Mouse (Mus musculus) embryonic facial prominence, embryonic 14.5 days (tissue): ENCODE data around the gene Fam32a. TPM values are rescaled to one million over a fixed set of nuclear protein-coding genes. Genes with fewer than 3 reads are reported as not detected.

Experiments
- ATAC-seq: fragments of 200-750 bp; cut with Nextera tagmentation; 2 replicates; pipeline ENCODE4 v1.8.0; 2017; ENCODE audit warnings: low read depth, moderate number of reproducible peaks, moderate TSS enrichment
- DNase-seq: peaks from one replicate; pipeline ENCODE4 v3.0.0-alpha.2; 2015; ENCODE audit warnings: low spot score
- H3K27ac ChIP-seq: fragments of 300-500 bp; sonication (generic); replicated peaks from 2 replicates; pipeline ENCODE4 v1.5.1; 2014; ENCODE audit warnings: low read depth, mild to moderate bottlenecking, low read length, moderate library complexity
- H3K27me3 ChIP-seq: fragments of 300-500 bp; sonication (generic); replicated peaks from 2 replicates; pipeline ENCODE4 v1.6.1; 2014; ENCODE audit warnings: low read length; ENCODE audit not compliant: control insufficient read depth, insufficient read depth
- H3K36me3 ChIP-seq: fragments of 300-500 bp; sonication (generic); 2 replicates; pipeline ENCODE4 v1.6.1; 2014; ENCODE audit warnings: low read length, mixed read lengths; ENCODE audit not compliant: control insufficient read depth, insufficient read depth
- H3K4me1 ChIP-seq: fragments of 300-500 bp; sonication (generic); 2 replicates; pipeline ENCODE4 v1.6.1; 2014; ENCODE audit warnings: antibody characterized with exemption, low read length; ENCODE audit not compliant: control insufficient read depth, insufficient read depth
- H3K4me2 ChIP-seq: fragments of 300-500 bp; sonication (generic); 2 replicates; pipeline ENCODE4 v1.6.1; 2014; ENCODE audit warnings: low read depth, mild to moderate bottlenecking, low read length, moderate library complexity, mixed read lengths
- H3K4me3 ChIP-seq: fragments of 300-500 bp; sonication (generic); 2 replicates; pipeline ENCODE4 v1.5.1; 2014; ENCODE audit warnings: low read depth, mild to moderate bottlenecking, low read length
- H3K9ac ChIP-seq: fragments of 300-500 bp; sonication (generic); 2 replicates; pipeline ENCODE4 v1.6.1; 2014; ENCODE audit warnings: low read depth, mild to moderate bottlenecking, low read length, moderate library complexity, mixed read lengths
- H3K9me3 ChIP-seq: fragments of 300-500 bp; sonication (generic); 2 replicates; pipeline ENCODE4 v1.6.1; 2016; ENCODE audit warnings: low read length; ENCODE audit not compliant: control insufficient read depth
- WGBS: fragments of 180-500 bp; shearing (Covaris S2); extraction: QIAGEN DNeasy Blood & Tissue Kit; methylation state at CpG from one replicate; pipeline ENCODE4 v1.1.7; 2014; 5-methylcytosine and 5-hydroxymethylcytosine counted together
- polyA plus RNA-seq: library from polyadenylated mRNA; unstranded; fragments of >200 nt; fragmentation: Nextera tagmentation; extraction: Ambion mirVana; gene quantifications from 2 replicates; pipeline ENCODE4 v1.2.1, GENCODE M21; 2014

Fam32a gene
- polyA plus RNA-seq, 1 experiment from 2014 or later: 57.6 TPM

DNA sequence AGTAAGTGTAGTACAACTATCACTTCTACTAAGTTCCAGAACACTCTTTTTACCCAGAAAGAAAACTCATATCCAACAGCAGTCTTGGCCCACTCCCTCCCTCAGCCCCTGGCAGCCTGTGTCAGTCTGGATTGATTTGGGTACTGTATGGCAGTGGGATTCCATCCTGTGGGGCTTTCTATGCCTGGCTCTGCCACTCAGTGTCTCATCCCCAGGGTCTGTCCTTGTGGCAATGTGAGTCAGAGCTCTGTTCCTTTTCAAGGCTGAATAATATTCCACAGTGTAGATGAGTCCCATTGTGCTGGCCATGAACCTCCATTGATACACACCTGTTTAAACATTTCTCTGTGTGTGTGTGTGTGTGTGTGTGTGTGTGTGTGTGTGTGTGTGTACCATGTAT lies 47.1 kb downstream of the Fam32a start:
- ATAC-seq: no peak

DNA sequence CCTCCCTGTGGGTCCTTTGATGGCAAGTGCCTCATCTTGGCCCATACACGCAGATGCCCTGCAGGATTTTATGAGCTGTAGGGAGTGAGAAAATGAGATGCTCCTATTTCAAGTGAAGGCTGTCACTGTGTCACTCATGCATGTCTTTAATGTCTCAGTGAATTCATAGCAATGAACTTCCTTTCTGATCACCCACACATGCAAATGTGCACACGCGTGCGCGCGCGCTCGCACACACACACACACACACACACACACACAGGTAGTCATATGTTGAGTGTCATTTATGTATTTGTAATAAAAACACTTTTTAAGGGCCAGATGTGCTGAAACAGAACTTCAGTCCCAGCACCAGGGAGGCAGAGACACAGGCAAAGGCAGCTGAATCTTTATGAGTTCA lies 47.6 kb downstream of the Fam32a start:
- no peak overlapping the region for H3K9ac ChIP-seq
- ATAC-seq: no peak
- no peak overlapping the region for H3K4me2 ChIP-seq
- no peak overlapping the region for H3K27ac ChIP-seq
- H3K9me3 ChIP-seq: no peaks in the 10 kb centered on the region
- H3K36me3 ChIP-seq: no peaks in the 10 kb centered on the region
- H3K27me3 ChIP-seq: no peaks in the 10 kb centered on the region
- no peak for DNase-seq
- H3K4me3 ChIP-seq: no peak overlapping the region
- 96% methylated on average over 8 of the region's 8 CpGs for WGBS
- no peaks in the 10 kb centered on the region for H3K4me1 ChIP-seq

More for the DNA sequence above, 47.1 kb downstream of the Fam32a start:
- H3K4me3 ChIP-seq: no peak overlapping the region
- no peaks in the 10 kb centered on the region for H3K36me3 ChIP-seq
- no peaks in the 10 kb centered on the region for H3K27me3 ChIP-seq
- no peak overlapping the region for H3K27ac ChIP-seq
- no peaks in the 10 kb centered on the region for H3K9me3 ChIP-seq
- H3K4me2 ChIP-seq: no peak overlapping the region
- DNase-seq: no peak
- no peaks in the 10 kb centered on the region for H3K4me1 ChIP-seq
- no peak overlapping the region for H3K9ac ChIP-seq

DNA sequence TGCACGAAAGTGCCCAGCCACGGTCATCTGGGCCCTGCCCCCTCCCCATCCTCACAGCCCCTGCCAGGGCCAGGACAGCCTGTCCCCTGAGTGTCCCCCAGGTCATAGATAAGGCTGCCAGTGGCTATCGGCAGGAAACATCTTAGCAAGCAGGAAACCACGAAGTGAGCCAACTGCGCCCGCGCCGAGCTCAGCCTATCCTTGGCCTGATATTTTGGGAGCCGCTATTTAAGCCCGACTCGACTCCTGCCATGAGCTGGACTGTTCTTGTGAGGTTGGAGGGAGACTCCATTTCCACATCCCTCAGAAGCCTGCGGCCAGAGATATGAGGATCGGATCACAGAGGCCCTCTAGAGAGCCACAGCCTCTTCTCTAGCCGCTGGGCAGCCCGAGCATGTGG lies 48.8 kb downstream of the Fam32a start:
- H3K27ac ChIP-seq: 0 out of 2 replicates have a peak overlapping the region, but pooled peaks have one; percentile 15
- no peak for ATAC-seq
- no peaks in the 10 kb centered on the region for H3K27me3 ChIP-seq
- peak; percentile 56 for DNase-seq
- H3K9me3 ChIP-seq: no peaks in the 10 kb centered on the region
- no peak overlapping the region for H3K4me2 ChIP-seq
- H3K36me3 ChIP-seq: no peaks in the 10 kb centered on the region
- H3K4me1 ChIP-seq: no peaks in the 10 kb centered on the region
- 78% methylated on average over 15 of the region's 15 CpGs for WGBS
- no peak overlapping the region for H3K9ac ChIP-seq
- no peak overlapping the region for H3K4me3 ChIP-seq

DNA sequence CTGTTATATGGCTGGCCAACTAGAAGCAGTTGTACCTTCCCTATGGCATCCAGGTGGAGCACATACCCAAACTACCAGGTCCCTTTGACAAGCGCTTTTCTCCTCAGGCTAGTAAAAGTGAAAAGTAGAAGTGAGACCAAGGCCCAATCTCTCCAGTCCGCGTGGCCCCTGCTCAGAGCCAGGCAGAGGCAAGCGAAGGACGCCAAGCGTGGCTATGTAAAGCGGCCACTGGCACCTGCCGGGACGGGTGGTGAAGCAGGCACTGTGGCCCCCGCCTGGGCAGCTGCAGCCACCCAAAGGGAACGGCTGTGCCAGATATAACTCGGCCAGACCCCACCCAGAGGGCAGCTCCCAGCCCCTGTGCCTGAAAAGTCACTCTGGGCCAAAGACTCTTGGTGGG lies 51.1 kb downstream of the Fam32a start:
- ATAC-seq: no peak
- H3K4me1 ChIP-seq: no peaks in the 10 kb centered on the region
- H3K4me2 ChIP-seq: no peak overlapping the region
- 87% methylated on average over 12 of the region's 12 CpGs for WGBS
- no peak overlapping the region for H3K27ac ChIP-seq
- no peak for DNase-seq
- no peaks in the 10 kb centered on the region for H3K9me3 ChIP-seq
- H3K4me3 ChIP-seq: no peak overlapping the region
- H3K36me3 ChIP-seq: no peaks in the 10 kb centered on the region
- no peaks in the 10 kb centered on the region for H3K27me3 ChIP-seq
- no peak overlapping the region for H3K9ac ChIP-seq

DNA sequence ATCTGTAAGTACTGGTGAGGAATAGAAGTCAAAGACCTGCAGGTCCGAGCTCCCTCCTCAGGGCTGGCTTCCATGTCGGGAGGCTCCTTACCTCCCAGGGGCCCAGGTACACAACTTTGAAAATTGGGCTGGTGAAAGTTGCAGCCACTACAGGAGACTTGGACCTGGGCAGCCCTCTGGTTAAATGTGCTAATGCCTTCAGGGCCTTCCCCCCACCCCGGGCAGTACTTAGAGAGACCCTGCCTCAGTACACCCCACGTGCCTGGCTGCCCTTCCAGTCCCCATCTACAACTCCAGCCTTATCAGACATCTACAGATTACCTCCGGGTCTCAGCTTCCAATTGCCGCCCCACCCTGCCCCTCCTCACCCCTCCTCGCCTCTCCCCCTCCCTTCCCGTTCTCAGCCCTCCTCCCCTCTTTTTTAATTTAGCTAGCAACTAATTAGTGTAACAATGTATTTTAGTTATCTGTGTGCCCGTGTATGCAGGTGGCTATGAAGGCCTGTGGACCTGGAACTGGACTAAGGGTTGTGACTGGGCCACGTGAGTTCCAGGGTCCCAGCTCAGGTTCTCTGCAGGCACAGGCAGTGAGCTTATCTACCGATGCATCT lies 51.6 kb downstream of the Fam32a start:
- WGBS: 72% methylated on average over 11 of the region's 11 CpGs
- no peak for DNase-seq
- ATAC-seq: no peak

DNA sequence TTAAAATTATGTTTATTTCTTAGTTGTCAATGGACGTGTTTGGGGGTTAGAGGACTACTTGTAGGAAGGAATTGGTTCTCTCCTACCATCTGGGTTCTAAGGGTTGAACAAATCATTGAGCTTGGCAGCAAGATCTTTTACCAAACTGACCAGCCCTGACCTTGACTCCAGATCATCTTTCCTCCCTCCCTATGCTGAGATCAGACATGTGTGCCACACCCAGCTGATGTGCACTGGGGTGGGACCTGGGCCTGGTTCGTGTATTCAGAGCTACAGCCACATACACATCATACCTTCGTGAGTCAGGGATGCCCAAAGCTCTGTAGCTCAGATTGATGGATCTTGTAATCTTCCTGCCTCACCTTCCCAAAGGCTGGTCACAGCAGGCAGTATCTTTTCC lies 52.2 kb downstream of the Fam32a start:
- Histone ChIP-seq H3K27ac (no peak overlapping the region), H3K9me3 (no peaks in the 10 kb centered on the region), H3K4me3 (no peak overlapping the region), H3K4me2 (no peak overlapping the region), H3K4me1 (no peaks in the 10 kb centered on the region), H3K36me3 (no peaks in the 10 kb centered on the region), H3K27me3 (no peaks in the 10 kb centered on the region), H3K9ac (no peak overlapping the region)
- 61% methylated on average over 3 of the region's 3 CpGs for WGBS
- no peak for ATAC-seq
- no peak for DNase-seq

More for the DNA sequence above, 51.6 kb downstream of the Fam32a start:
- Histone ChIP-seq H3K27ac (no peak overlapping the region), H3K4me2 (no peak overlapping the region), H3K4me1 (no peaks in the 10 kb centered on the region), H3K4me3 (no peak overlapping the region), H3K36me3 (no peaks in the 10 kb centered on the region), H3K27me3 (no peaks in the 10 kb centered on the region), H3K9me3 (no peaks in the 10 kb centered on the region), H3K9ac (no peak overlapping the region)

DNA sequence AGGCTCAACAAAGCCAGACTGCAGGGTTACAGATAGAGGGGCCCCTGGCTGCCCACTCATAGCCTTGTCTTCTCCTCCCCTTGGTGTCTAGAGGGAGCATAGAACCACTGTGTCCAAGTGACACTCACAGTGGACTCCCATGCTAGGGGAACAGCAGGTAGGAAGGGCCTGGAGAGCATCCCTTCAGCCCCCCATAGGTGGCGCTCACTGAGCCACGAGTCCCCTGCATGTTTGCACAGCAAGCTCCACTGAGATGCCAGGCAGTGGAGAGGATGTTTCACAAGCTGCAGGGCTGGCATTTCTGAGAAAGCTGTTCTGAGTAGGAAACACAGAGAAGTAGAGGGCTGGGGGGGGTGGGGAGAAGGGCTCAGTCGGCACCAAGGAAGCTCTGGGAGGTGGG lies 52.8 kb downstream of the Fam32a start:
- ATAC-seq: peak; percentile 70
- no peak overlapping the region for H3K4me2 ChIP-seq
- peak; percentile 64 for DNase-seq
- 20% methylated on average over 3 of the region's 3 CpGs for WGBS
- no peaks in the 10 kb centered on the region for H3K36me3 ChIP-seq
- no peaks in the 10 kb centered on the region for H3K27me3 ChIP-seq
- no peaks in the 10 kb centered on the region for H3K9me3 ChIP-seq
- no peak overlapping the region for H3K9ac ChIP-seq
- no peaks in the 10 kb centered on the region for H3K4me1 ChIP-seq
- no peak overlapping the region for H3K4me3 ChIP-seq
- H3K27ac ChIP-seq: no peak overlapping the region

DNA sequence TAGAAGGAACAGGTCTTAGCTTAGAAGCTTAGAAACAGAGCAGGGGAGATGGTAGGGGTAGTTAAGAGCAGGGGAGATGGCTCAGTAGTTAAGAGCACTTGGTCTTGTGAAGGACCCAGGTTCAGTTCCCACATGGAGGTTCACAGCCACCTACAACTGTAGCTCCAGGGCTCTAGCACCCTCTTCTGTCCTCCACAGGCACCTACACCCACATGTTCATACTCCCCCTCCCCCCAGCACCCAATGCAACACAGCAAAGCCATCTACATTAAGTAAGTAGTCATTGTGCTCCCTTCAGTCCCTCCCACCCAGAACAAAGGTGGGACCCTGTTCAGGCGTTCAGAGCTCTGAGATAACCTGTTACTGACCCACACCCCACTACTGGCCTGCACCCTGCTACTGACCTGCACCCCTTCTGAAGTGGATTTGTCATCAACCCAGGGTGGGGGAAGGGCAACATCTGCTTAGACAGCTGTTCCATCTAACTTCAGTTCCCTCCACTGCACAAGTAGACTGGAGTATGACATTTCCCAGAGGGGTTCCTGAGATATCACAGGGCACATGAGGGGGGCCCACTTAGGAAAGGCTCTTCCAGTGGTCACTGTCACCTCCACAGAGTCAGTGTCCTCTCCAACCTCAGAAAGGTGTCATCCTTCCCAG lies 53.7 kb downstream of the Fam32a start:
- WGBS: 100% methylated on average over 1 of the region's 1 CpGs
- Histone ChIP-seq H3K4me2 (no peak overlapping the region), H3K4me1 (no peaks in the 10 kb centered on the region), H3K27ac (no peak overlapping the region), H3K27me3 (no peaks in the 10 kb centered on the region), H3K36me3 (no peaks in the 10 kb centered on the region), H3K9ac (no peak overlapping the region), H3K9me3 (no peaks in the 10 kb centered on the region), H3K4me3 (no peak overlapping the region)
- DNase-seq: no peak
- no peak for ATAC-seq

DNA sequence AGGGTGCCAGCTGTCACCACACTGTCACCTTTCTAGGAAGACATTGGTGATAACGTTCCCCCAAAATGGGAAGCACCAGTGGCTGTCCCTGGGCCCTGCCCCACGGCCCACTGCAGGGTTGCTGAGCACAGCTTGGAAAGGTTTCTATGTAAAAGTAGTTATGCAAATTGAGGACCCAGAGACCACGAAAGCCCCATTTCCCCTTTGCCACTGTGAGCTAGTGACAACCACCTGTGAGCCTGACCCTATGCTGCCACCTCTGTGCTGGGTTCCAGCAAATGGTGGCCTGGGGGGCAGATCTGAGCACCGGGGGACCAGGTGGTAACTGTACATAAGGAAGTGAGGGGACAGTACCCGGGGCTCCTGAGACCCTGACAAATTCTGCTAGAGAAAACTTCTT lies 54.3 kb downstream of the Fam32a start:
- no peaks in the 10 kb centered on the region for H3K9me3 ChIP-seq
- no peak overlapping the region for H3K9ac ChIP-seq
- 77% methylated on average over 5 of the region's 5 CpGs for WGBS

More for the DNA sequence above, 54.3 kb downstream of the Fam32a start:
- DNase-seq: no peak
- Histone ChIP-seq H3K27me3 (no peaks in the 10 kb centered on the region), H3K4me2 (no peak overlapping the region), H3K4me1 (no peaks in the 10 kb centered on the region), H3K27ac (no peak overlapping the region), H3K36me3 (no peaks in the 10 kb centered on the region), H3K4me3 (no peak overlapping the region)
- ATAC-seq: no peak
